Mouse (Mus musculus): ENCODE results near the gene Fam92b.

Fam92b gene

DNA sequence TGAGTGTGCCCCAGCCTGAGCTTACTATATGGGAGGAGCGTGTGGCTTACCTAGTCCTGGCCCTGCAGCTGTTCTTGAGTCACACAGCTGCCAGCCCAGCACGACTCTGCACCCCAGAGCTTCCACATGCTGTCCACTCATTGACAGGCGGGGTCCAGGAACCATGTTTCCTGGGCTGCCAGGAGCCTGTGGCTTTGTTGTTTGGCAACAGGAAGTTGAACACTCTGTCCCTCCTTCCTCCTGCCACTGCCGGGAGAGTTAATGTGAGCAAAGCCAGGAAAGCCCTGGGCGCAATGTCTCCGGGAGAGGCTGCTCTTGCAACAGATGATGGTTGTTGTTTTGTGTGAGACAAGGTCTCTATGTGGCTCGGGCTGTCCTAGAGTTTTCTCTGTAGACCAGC is 24.6 kb downstream of the Fam92b start:
- DNase-seq (ENCODE audit: inconsistent ontology term), result no peak

DNA sequence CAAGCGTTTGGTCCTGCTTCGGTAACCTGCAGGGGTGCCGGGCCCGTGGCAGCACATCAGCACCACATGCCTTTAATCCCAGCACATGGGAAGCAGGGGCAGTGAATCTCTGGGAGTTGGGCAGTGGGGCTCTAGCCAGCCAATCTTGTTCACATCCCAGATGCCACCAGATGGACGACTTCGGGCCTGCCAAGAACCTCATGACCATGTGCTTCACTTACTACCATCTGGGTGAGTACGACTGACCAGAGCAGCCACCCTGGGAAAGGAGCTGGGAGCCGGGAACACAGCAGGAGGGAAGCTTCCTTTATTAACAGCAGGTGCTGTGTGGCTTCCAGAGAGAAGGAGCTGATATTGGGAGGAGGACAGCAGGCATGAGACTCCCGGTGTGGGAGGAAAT is 26.1 kb downstream of the Fam92b start:
- no peak for DNase-seq (ENCODE audit: inconsistent ontology term)

DNA sequence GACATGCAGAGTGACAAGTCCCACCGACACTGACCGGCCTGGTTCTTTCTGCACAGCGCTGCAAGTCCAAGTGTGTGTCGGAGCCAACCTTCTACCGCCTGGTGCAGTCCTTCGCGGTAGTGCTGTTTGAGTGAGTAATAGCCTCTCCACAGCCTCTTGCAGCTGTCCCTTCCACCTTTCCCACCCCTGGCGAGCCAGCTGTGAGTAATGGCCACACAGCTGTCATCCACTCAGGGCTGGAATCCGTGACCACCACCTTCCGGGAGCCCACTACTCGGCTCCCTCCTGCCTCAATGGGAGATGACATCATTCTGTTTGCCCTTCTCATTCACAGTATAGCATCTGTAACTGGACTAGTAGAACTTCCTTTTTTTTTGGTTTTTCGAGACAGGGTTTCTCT is 27.2 kb downstream of the Fam92b start:
- no peak for DNase-seq (ENCODE audit: inconsistent ontology term)

DNA sequence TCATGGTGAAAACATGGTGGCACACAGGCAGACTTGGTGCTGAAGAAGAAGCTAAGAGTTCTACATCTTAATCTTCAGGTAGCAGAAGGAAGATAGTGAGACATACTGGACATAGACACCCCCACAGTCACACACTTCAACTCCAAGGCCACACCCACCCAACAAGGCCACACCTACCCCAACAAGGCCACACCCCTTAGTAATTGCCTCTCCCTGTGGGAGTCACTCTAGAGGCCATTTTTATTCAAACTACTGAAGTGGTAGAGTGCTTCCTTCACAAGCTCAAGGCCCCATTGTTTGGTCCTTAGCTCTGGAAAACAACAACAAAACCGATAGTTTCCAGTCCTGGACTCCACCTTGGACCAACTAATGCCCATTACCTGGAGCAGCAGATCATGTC is 31.2 kb downstream of the Fam92b start:
- no peak for DNase-seq (ENCODE audit: inconsistent ontology term)

DNA sequence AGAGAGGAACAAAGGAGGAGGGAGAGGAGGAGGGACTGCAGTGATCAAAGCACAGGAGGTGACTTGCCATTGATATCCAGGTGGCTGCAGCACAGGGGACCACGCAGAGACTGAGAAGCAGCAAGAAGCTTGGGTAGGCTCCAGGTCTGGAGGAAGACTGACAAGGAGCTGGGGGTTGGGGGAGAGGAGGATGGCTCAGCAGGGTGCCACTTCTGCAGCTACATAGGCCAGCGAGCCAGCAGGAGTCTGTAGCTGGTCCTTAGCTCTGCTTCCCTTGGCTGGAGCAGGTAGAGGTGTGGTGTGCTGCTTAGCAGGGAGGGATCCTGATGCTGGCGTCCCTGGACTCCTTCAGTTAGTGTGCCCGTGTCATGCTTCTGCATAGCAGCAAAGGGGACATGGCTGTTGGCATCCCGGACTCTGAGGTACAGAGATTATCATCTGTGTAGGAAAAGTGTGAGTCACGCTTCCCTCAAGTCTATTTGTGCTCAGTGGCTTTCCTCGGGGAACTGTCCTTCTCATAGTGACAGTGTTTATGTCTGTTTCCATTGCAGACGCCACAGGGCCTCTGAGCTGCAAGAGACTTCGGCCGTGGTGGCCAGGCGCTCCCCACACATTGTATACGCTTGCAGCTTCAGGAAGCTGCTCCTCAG is 32.5 kb downstream of the Fam92b start:
- no peak for DNase-seq (ENCODE audit: inconsistent ontology term)

DNA sequence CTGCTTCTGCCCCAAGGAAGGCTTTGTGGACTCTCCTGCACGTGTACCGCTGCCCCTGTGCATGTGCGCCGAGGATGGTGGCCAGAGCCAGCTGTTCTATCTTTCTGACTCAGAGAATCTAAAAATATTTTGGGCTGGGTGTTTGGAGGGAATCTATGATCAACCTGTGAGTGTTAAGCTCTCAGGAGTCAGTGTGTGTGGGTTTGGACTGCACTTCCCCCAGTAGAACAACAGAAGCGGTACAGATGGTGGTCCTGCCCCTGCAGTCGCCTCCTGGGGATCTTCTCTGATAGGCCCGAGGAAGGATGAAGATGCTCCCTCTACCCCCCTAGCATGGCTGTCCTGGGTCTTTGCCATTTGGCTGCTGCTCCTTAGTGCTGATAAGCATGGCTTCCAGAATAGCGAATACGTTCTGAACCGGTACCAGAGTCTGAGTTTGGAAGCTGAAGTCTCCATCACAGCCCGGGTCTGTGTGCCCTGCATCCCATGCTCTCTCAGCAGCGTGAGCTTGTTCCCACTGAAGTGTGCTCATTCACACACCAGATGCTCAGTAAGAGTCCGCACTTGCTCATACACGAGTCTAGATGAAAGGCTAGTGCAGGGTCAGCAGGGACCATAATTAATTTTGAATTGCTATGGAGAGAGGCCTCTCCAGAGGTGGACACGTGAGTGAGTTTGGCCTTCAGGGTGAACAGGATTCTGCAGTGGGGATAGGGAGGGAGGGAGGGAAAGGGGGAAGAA is 33.2 kb downstream of the Fam92b start:
- no peak for DNase-seq (ENCODE audit: inconsistent ontology term)

DNA sequence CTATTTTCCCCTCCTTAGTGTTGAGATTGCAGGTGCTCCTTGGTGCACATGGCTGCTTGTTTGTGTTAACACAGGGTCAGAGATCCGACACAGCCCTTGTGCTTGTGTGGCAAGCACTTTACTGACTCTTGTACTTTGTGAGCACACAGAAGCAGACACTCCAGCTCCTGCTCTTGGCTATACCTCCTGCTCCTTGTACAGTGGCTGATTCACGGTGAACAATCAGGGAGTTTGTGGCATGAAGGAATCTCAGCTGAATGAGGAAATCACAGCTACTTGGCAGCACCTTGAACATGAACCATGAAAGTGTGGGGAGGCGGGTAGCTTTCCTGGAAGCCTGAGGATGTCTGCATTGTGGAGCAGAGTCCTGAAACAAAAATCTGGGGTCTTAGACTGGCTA is 36.5 kb downstream of the Fam92b start:
- no peak for DNase-seq (ENCODE audit: inconsistent ontology term)

DNA sequence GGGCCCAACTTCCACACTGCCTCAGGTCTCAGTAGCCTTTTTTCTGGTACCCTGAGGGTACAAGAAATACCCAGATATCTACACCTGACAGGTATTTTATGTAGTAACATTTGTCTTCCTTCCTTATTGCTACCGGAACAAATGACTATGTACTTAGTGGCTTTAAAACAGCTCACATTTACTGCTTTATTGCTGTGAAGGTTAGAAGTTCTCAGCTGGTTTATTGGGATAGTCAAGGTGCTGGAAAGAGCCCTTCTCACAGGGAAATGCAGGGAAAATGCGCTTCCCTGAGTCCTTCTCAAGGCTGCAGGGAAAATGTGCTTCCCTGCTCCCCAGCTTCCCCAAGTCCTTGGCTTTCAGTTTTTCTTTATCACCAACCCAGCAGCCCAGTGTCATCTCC is 38.3 kb downstream of the Fam92b start:
- DNase-seq (ENCODE audit: inconsistent ontology term), result no peak

DNA sequence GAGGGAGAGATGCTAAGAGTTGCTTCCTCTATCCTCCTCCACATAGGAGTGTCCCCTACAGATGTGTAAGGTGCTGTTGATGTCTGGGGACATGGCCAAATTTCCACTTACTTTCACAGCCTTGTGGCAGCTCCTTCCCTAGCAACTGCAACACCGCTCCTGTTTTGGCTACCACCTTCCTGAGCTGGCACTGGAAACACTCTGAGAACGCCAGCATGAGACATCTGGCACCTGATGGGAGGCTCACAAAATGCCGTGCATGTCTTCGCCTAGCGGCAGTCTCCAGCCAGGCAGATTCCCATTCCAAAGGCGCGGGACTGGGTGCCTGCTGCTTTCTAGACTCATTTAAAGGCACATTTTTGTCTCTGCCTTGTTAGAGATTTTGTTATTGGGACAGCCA is 40.6 kb downstream of the Fam92b start:
- peak; percentile 35 for DNase-seq (ENCODE audit: inconsistent ontology term)

DNA sequence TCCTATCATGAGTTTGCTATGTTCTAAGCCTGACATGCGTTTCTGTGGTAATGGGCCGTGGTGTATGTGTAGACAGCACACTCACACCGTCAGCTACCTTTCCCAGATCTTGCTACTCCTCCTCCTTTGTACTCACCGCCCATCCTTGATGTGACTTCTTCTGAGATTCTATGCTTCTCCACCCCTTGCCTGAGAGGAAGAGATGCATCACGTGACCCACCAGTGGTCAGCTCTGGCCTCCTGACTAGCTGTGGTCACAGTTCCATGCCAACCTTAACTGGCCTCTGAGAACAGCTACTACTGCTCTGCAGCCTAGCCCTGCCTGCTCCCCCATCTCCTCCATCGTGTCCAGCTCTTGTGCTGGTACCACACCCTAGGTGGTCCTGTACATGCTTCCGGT is 41.6 kb downstream of the Fam92b start:
- no peak for DNase-seq (ENCODE audit: inconsistent ontology term)

DNA sequence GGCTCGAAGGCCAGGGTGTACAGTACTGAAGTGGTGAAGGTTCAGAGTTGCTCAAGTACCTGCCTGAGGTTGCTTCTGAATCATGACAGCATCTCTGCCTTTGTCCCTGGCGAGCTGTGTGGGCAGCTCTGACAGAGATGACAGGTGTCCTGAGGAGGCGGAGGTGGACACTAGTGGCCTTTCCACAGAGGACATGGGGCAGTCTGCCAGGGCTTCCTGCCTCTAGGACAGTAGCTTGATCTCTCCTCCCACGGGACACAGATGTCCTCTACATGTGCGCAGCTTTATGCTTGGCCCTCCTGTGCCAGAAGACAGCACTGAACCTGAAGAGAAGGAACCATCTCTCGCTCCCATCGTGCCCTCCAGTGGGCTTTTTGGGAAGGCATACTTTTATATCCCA is 44.1 kb downstream of the Fam92b start:
- no peak for DNase-seq (ENCODE audit: inconsistent ontology term)

DNA sequence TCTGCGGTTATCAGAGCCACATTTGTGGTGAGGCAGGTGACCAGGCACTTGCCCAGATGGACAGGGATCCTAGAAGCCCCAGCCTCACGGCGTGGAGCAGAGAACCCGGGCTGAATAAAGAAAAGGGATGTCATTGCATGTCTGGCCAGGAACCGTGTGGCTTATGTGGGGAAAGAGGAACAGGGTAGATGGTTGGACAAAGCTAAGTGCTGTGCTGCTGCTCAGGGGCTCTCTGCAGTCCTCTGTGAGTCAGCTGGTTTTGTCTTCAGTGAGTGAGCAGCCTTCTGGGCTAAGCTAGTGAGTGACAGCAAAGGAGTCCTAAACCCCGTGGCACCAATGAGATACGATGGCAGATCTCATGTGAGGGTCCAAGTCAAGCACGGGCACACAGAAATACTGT is 46.1 kb downstream of the Fam92b start:
- DNase-seq (ENCODE audit: inconsistent ontology term), result no peak

DNA sequence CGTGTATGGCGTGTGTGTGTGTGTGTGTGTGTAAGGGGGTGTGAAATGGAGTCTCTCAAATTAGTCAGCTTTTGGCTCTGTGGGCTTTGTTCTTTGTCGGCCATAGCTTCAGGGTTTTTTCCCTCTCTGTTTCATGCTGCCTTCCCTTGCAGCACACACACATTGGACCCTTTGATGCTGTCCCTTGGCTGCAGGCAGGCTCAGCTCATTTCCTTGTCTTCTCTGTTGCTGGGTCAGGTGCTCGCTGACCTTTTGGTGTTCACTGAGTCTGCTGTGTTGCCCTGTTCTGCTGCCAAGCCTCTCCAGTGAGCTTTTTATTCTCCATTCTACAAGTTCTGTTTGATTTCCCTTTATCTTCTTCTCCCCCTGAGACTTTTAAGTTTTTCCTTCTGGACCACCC is 47.7 kb downstream of the Fam92b start:
- DNase-seq (ENCODE audit: inconsistent ontology term), result peak; percentile 59

DNA sequence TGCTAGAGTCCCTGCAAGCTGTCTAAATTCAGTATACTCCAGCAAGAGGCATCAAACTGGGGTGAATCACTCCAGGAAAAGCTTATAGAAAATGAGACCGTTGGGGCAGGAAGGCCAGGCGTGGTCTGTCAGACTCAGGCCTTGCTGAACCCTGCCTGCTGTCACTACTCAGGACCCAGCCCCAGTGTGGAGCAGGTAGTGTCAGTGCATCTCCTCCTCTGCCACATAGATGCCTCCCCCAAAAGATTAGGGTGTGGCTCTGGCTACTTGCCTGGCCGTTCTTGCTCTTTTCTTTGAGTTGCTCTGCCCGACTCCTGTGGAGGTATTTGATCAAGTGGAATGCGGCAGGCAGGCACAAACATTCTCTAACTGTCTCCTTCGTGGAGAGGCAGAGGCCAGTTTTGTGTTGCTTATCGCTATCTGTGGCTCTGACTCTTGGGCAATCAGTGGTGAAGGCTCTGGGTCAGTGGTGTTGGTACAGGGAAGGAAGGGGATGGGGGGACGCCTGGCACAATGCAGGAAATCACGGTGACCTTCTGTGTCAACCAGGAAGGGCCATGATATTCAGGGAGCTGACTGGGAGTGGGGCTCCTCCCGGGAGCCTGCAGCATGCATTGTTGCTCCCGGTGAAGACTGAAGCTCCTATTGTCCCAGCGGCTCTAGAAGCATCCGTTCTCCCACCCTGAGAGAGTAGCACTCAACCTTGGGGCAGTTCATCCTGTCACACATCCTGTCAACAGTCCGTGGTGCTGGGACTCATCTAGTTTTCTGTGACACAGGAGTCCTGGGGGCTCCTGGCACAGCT is 50.7 kb downstream of the Fam92b start:
- DNase-seq (ENCODE audit: inconsistent ontology term), result peak; percentile 55

DNA sequence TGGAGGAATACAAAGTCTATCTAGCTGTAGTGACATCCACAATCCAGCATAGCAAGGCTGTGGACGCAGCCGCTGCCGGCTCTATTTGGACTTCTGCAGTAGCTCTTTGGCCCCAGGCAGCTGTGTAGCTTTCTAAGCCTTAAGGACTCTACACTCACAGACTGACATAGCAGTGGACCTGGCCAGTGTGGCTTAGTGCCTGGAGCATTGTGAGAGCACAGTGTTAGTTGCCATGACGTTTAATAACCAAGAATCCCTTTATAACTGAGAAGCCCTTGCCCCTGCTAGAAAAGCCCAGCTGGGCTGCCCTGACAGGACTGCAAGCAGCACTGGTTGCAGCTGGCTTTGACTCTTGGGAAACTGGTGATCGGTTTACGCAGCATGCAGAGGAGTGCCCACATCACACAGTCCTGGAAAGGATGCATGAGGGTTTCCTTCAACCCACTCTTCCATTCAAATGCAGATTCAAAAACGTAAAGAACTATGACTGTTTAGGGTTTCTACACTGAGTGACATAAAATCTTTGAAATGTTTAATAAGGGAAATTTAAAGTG is 52.4 kb downstream of the Fam92b start:
- DNase-seq (ENCODE audit: inconsistent ontology term), result no peak

DNA sequence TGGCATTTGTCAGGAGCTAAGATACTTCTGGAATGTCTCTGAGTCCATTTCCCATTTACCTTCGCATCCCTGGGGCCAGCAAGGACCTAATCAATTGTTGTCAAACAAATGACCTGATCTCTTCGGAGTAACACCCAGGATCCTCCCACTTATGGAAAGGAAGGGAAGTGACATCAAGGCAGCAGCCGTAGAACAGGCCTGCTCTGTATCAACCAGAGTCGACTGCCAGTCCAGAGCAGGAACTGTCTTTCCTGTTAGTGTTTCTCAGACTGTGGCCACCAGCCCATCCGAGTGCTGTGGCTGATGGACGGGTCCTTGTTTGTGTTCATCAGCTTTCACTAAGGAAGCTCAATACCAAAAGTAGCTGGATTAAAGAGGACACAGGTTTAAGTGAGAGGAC is 53.0 kb downstream of the Fam92b start:
- no peak for DNase-seq (ENCODE audit: inconsistent ontology term)

DNA sequence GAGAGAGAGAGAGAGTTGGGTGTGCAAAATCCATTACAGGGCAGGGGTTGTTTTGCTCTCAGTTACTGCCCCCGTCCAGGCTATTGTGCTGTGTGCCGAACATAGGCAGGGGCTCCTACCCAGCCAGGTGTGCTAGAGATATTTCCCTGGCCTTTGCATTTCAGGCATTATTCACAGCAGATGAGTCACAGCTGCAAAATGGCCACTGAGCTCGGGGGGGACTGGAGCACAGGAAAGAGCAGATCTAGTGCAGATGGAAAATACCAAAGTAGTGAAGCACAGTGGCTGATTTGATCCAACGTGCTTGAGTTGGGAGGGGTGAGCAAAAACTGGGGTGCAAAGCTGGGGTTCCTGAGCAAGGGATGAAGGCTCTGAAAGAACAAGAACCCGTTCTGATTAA is 56.3 kb downstream of the Fam92b start:
- DNase-seq (ENCODE audit: inconsistent ontology term), result peak; percentile 46

DNA sequence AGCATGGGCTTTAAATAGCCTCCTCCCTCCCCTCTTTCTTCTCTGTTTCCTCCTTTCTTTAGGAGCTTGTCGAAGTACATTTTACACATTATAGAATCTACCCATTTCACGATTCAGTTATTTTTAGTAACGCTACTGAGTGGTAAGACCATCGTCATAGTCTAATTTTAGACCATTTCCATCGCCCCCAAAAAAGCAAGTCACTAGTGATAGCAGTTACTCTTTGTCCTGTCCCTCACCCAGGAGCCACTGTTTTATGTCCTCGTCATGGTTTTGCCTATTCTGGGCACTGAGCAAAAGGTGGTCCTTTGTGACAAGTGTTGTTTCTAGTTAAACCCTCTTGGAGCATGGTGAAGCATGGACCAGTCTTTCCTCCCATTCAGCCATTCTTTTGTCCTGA is 57.3 kb downstream of the Fam92b start:
- DNase-seq (ENCODE audit: inconsistent ontology term), result no peak

DNA sequence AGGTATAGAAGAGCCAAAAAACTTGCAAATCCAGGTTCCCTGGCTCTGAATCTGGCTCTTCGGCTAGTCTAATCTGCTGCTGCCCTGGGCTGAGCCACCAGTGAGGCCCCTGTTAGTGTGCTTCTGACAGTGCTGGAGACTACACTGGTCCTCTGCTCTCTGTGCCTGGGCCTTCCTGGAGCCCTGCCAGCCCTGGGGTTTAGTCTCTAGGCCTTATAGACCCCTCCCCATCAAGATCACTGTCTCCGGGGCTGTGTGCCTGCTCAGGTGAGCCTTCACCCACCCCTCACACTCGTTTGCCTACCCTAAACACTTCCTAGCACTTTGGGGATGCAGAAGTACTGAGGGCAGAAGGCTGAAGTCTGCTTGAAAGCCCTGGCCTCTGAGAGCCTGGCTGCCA is 57.8 kb downstream of the Fam92b start:
- DNase-seq (ENCODE audit: inconsistent ontology term), result no peak

DNA sequence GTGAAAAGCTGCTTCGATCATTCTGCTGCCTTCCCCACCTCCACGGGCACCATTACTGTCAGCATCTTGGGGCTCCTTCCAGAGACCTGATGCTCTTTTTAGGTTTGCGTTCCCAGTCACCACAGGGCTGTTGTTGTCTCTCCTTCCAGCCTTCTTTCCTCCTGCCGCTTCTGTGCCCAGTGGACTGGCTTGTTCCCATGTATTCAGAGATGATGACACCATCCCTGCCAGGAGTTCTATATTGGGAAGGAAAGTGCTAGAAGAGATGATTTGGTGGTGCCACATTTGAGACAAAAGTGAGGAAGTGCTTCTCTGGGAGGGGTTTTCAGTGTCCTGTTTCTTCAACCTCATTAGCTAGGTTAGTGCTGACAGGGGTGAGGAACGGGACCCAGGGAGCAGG is 58.4 kb downstream of the Fam92b start:
- no peak for DNase-seq (ENCODE audit: inconsistent ontology term)

DNA sequence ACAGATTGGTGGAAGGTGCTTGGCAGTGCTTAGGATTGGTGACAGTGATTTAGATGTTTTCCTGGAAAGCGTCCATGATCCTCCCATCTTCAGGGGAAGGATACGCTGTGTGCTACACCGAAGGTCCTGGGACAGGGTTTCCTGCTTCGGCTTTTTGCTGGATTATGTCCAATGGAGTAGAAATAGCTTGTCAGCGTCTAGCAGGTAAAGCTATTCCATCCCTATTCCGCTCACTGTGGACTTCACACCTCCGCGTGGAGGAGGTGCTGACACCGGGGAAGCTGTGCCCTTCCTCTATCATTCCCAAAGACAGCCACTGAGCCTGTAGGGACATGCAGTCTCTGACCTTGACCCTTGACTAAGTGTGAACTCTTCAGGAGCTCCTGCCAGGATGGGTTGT is 59.1 kb downstream of the Fam92b start:
- DNase-seq (ENCODE audit: inconsistent ontology term), result no peak

DNA sequence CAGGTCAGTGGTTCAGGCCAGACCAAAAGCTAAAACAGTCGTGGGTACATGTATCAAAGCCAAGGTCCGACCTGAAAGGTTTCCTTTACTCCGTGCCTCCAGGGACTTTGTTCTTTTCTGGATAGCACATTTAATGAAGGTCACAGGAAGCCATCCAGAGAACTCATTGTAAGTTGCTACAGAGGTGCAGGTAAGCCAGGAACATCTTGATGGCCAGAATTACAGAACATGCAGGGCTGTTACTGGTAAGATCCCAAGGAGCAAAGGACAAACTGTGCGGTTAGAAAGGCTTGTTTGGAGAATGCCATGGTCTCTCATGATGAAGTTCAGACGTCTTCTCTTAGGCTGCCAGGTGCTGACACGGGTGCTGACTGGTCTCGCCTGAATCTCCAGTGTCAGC is 60.7 kb downstream of the Fam92b start:
- DNase-seq (ENCODE audit: inconsistent ontology term), result no peak
